Mouse (Mus musculus): ENCODE results near the gene Kcnab3.

GRCm38 (mm10) chr11:69346441-69346840 is 20.4 kb downstream of the Kcnab3 start:
- TF ChIP-seq CTCF (conservative IDR thresholded peaks at IDR 0.05; ENCODE audit: low read length) (no peak), POU5F1 (IDR thresholded peaks at IDR 0.05; ENCODE audit: borderline replicate concordance, low read length) (no peak), NANOG (IDR thresholded peaks at IDR 0.05; ENCODE audit: borderline replicate concordance, low read length) (no peak)

All from E14TG2a.4 (cell line).